In genomic region chr5:113888186-113888795, GRCm38 (mm10) we compare ENCODE assay signal across 12 mouse cellular contexts. TPM values are rescaled to one million over a fixed set of nuclear protein-coding genes. Genes with fewer than 3 reads are reported as not detected.
A peak's percentile ranks its signal among the peaks of the same experiment; 100 is the strongest.
DNase-seq lines count a peak whose midpoint lies in the region; ATAC-seq lines count a peak whose summit lies in the region.
"Had no signal": no experiment of that assay in that cellular context is flagged by ENCODE, and none has a peak within 500 bp of the region (broad histone marks: within the 10 kb centered on the region; RNA-seq: fewer than 3 reads in every experiment).

No protein-coding gene starts in this region.

- no peak overlapping the region; the same call in 1 of the 2 replicates for H3K9ac ChIP-seq in hindbrain, embryonic 12.5 days
- no peak overlapping the region for H3K9ac ChIP-seq in hindbrain, embryonic 16.5 days (ENCODE audit: low read depth, low read length)
- no peak overlapping the region for H3K9ac ChIP-seq in embryonic facial prominence, embryonic 13.5 days
- no peak overlapping the region for H3K9ac ChIP-seq in liver, embryonic 13.5 days

- WGBS in hindbrain, embryonic 12.5 days, result 88% methylated on average over 5 of the region's 5 CpGs
- WGBS in hindbrain, embryonic 16.5 days, result 83% methylated on average over 5 of the region's 5 CpGs
- WGBS in embryonic facial prominence, embryonic 13.5 days, result 82% methylated on average over 5 of the region's 5 CpGs
- 77% methylated on average over 5 of the region's 5 CpGs for WGBS in liver, embryonic 13.5 days (ENCODE audit: insufficient replicate concordance)

- peak overlapping the region; percentile 76; the same call in 1 of the 2 replicates for H3K27ac ChIP-seq in hindbrain, embryonic 12.5 days
- no peak overlapping the region for H3K27ac ChIP-seq in hindbrain, embryonic 16.5 days (ENCODE audit: low read depth, low read length)
- H3K27ac ChIP-seq in embryonic facial prominence, embryonic 13.5 days, result peak overlapping the region; percentile 48; the same call in 1 of the 2 replicates
- peak overlapping the region; percentile 53; the same call in 1 of the 2 replicates for H3K27ac ChIP-seq in liver, embryonic 13.5 days

- H3K4me3 ChIP-seq in hindbrain, embryonic 12.5 days, result no peak overlapping the region
- no peak overlapping the region for H3K4me3 ChIP-seq in hindbrain, embryonic 16.5 days (ENCODE audit: low read length)
- H3K4me3 ChIP-seq in embryonic facial prominence, embryonic 13.5 days, result no peak overlapping the region
- H3K4me3 ChIP-seq in liver, embryonic 13.5 days (replicated peaks), result no peak overlapping the region

- ATAC-seq in hindbrain, embryonic 12.5 days (ENCODE audit: low FRiP score), result no peak
- ATAC-seq in hindbrain, embryonic 16.5 days, result no peak
- no peak for ATAC-seq in embryonic facial prominence, embryonic 13.5 days (ENCODE audit: insufficient number of reproducible peaks, insufficient read depth, low FRiP score, low TSS enrichment, low read depth)
- no peak for ATAC-seq in liver, embryonic 13.5 days (ENCODE audit: low read depth)

- H3K4me1 ChIP-seq in hindbrain, embryonic 12.5 days, result peaks cover 71% of the 10 kb centered on the region
- peaks cover 35% of the 10 kb centered on the region for H3K4me1 ChIP-seq in hindbrain, embryonic 16.5 days (ENCODE audit: control insufficient read depth, insufficient read depth, low read depth, low read length)
- peaks cover 48% of the 10 kb centered on the region for H3K4me1 ChIP-seq in embryonic facial prominence, embryonic 13.5 days
- peaks cover 79% of the 10 kb centered on the region for H3K4me1 ChIP-seq in liver, embryonic 13.5 days (replicated peaks)

- H3K4me2 ChIP-seq in hindbrain, embryonic 12.5 days (replicated peaks), result no peak overlapping the region
- no peak overlapping the region for H3K4me2 ChIP-seq in hindbrain, embryonic 16.5 days (ENCODE audit: low read length)
- no peak overlapping the region for H3K4me2 ChIP-seq in embryonic facial prominence, embryonic 13.5 days
- H3K4me2 ChIP-seq in liver, embryonic 13.5 days, result no peak overlapping the region

- no peaks in the 10 kb centered on the region for H3K36me3 ChIP-seq in hindbrain, embryonic 12.5 days
- no peaks in the 10 kb centered on the region for H3K36me3 ChIP-seq in hindbrain, embryonic 16.5 days (ENCODE audit: control insufficient read depth, insufficient read depth, low read length)
- no peaks in the 10 kb centered on the region for H3K36me3 ChIP-seq in embryonic facial prominence, embryonic 13.5 days
- peaks cover 3% of the 10 kb centered on the region; the same call in 1 of the 2 replicates for H3K36me3 ChIP-seq in liver, embryonic 13.5 days

- no peaks in the 10 kb centered on the region for H3K9me3 ChIP-seq in hindbrain, embryonic 12.5 days (replicated peaks)
- no peaks in the 10 kb centered on the region for H3K9me3 ChIP-seq in hindbrain, embryonic 16.5 days (ENCODE audit: control insufficient read depth, low read length)
- no peaks in the 10 kb centered on the region for H3K9me3 ChIP-seq in embryonic facial prominence, embryonic 13.5 days
- no peaks in the 10 kb centered on the region for H3K9me3 ChIP-seq in liver, embryonic 13.5 days (replicated peaks)

- no peaks in the 10 kb centered on the region for H3K27me3 ChIP-seq in hindbrain, embryonic 12.5 days
- H3K27me3 ChIP-seq in hindbrain, embryonic 16.5 days (replicated peaks; ENCODE audit: control insufficient read depth, insufficient read depth, low read length), result no peaks in the 10 kb centered on the region
- H3K27me3 ChIP-seq in embryonic facial prominence, embryonic 13.5 days, result no peaks in the 10 kb centered on the region
- H3K27me3 ChIP-seq in liver, embryonic 13.5 days, result no peaks in the 10 kb centered on the region

- peak; percentile 46 for DNase-seq in ES-CJ7 (ENCODE audit: low read depth, low spot score)
- no peak for DNase-seq in liver, embryonic 13.5 days
- DNase-seq in ovary, postnatal 14 days (ENCODE audit: low spot score), result no peak
- DNase-seq in right cerebral cortex, postnatal 25 days, result no peak
- no peak for DNase-seq in gastrocnemius, adult 18-20 months (ENCODE audit: low spot score)
- DNase-seq: adrenal gland, postnatal 14 days; cerebellum, adult 2 months; right cerebral cortex, adult 18-20 months; thymus, postnatal 4 days had no signal

RNA-seq across cellular contexts. Expression of gene Coro1c, which starts 20.3 kb away (rescaled TPM):
- polyA plus RNA-seq in hindbrain, embryonic 12.5 days (2016; fragmentation: Nextera tagmentation; extraction: Ambion mirVana), result 226 and 233 TPM in 2 replicates
- polyA plus RNA-seq in hindbrain, embryonic 16.5 days (2015; fragmentation: Nextera tagmentation; extraction: Ambion mirVana), result 176 and 191 TPM in 2 replicates
- polyA plus RNA-seq in embryonic facial prominence, embryonic 13.5 days (2015; fragmentation: Nextera tagmentation; extraction: Ambion mirVana), result 88.6 and 88.9 TPM in 2 replicates
- polyA plus RNA-seq in liver, embryonic 13.5 days (2015; fragmentation: Nextera tagmentation; extraction: Ambion mirVana), result 48.0 and 60.3 TPM in 2 replicates
- 10 to 100 TPM in 1 of 2 experiments, 1 to 10 TPM in 1; 8.9 to 12.7 TPM for total RNA-seq in gastrocnemius, adult 18-20 months (2021)

RNA-seq across cellular contexts. Expression of gene Selplg, which starts 55.8 kb away (rescaled TPM):
- 1.3 and 2.3 TPM in 2 replicates for polyA plus RNA-seq in hindbrain, embryonic 12.5 days (2016; fragmentation: Nextera tagmentation; extraction: Ambion mirVana)
- polyA plus RNA-seq in hindbrain, embryonic 16.5 days (2015; fragmentation: Nextera tagmentation; extraction: Ambion mirVana), result 1.9 and 2.5 TPM in 2 replicates
- polyA plus RNA-seq in embryonic facial prominence, embryonic 13.5 days (2015; fragmentation: Nextera tagmentation; extraction: Ambion mirVana), result 2.2 and 2.3 TPM in 2 replicates
- polyA plus RNA-seq in liver, embryonic 13.5 days (2015; fragmentation: Nextera tagmentation; extraction: Ambion mirVana), result 10.1 and 11.6 TPM in 2 replicates
- total RNA-seq in gastrocnemius, adult 18-20 months (2021), result under 1 TPM; 0.85 to 0.87 TPM
